Mouse (Mus musculus) mesoderm, embryonic 11.5 days (tissue): ENCODE measurements at regions not wholly inside any gene's neighbourhood (a gene's known extent, or its start where the extent isn't known, plus 50 kb on each side); places are given as distances from the start of the nearest gene placed in this dataset.

Experiments used
- DNase-seq: peaks from one replicate; pipeline ENCODE4 v3.0.0-alpha.2; 2012; ENCODE audit warnings: low read depth, low spot score

- DNase-seq = no peak
These were observed 58.6 kb downstream of the Tspan17 start for GRCm38 (mm10) chr13:54847764-54848183.

GRCm38 (mm10) chr13:54851131-54851530 is 62.0 kb downstream of the Tspan17 start:
- no peak for DNase-seq

DNA sequence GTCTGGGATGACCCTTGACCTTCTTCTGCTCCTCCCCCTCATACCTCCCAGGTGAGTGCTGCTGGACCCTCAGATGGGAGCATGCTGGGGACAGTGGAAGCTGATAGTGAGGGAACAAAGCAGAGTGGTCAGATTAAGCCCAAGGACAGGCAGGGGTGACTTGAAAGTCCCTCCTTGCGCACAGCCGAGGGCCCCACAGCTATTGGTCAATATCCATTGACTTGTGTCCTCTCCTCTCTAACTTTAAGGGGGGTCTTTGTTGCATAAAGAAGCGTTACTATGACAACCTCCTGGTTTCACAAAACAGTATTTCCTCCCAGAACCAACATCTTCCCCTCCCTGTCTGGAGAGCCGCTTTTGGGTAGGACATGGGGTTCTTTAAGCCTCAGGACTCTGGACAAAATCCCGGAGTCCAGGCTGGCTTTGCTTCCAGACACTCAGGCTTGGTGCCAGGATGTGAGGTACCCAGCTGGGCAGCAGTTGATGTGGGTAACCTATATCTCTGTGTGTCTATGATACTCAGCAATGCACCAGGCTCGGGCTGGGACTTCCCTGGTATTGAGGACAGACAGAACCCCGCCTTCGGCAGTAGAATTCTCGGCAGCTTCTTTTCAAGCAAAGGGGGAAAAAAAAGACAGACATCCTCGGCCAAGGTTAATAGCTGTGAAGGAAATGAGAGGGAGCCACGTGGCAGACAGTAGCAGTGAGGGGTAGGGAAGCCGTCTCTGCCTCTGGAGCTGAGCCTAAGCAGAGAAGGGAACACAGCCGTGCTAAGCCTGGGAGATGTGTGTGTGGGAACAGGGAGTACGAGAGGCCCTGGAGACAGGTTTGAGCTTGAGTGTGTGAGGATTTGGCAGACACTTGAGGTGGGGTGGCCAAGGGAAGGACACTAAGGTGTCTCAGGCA is 66.4 kb downstream of the Tspan17 start:
- DNase-seq = no peak

DNA sequence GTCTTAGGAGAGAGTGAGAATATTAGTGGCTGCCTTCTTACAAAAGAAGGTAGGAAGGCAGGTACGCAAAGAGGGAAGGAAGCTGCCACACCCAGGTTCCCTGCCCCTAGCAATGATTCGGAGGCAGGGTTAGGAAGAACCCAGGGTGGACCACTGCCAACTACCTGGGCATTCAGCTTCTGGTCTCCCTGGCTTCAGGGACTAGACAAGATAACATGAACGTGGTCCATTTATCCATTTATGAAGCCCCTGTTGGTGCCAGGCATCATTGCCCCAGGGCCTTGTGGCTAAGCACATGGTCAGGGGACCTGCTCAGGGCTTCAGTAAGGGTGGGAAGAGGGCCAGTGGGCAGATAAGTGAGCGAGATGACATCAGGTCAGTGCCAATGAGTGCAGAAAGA is 73.8 kb downstream of the Tspan17 start:
- no peak for DNase-seq

GRCm38 (mm10) chr13:54864048-54864447 is 74.9 kb downstream of the Tspan17 start:
- no peak for DNase-seq

GRCm38 (mm10) chr13:54872004-54872403 is 77.2 kb upstream of the Unc5a start:
- DNase-seq = no peak

DNA sequence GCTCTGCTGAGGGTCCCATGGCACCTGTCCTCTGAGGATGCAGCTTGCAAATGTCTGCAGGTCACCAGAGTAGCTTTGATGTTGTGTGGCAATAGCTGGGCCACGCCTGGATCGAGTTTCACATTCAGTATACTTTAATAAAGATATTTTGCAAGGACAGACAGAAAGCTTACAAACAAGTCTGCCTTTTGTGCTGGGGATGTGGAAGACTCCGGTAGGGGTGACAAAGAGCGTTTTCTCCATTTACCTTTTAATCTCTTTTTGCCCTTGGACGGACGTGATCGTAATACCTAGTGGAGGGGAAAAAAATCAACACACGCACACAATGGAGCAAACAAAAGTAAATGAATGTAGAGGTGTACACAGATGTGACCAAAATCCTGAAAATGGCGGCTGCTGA is 75.3 kb upstream of the Unc5a start:
- DNase-seq = no peak

DNA sequence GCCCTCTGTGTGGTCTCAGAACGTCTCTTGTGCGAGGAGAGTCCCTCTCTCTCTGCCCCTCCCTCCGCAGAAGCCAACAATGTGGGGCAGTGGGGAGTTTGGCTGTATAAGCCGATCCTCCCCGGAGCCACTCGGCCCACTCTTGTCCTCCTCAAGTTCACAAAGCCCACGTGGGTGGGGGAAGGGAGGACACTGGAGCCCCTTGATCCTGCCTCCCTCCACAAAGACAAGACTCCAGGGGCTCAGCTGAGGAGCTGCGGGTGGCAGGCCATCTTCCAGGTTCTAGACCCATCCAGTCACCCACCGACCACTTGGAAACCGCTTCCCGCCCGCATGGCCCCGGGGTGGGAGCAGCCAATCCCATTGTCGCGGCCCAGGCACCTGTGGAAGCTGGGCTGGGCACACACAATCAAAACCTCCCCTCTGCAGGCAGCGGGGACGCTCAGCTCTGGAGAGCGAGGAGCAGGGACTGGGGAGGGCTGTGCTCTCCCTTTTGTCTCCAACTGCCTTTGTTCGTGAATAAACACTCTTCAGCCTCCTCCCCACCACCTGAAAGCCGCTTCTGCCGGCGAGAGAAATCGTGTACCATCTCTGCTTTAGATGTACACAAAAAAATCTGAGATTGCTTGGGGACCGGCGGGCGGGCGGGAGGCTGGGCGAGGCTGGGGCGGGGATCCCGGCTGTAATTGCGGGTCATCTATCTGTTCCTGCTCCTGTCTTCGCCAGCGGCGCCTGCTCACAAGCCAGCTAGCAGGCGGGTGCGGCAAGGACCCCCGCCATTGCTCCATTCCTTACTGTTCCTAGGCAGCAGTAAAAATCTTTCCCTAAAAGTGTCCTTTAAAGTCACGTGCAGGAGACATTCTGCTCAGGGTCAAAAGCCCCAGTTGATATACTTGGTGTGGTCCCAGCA is 74.7 kb upstream of the Unc5a start:
- DNase-seq = peak; percentile 34

DNA sequence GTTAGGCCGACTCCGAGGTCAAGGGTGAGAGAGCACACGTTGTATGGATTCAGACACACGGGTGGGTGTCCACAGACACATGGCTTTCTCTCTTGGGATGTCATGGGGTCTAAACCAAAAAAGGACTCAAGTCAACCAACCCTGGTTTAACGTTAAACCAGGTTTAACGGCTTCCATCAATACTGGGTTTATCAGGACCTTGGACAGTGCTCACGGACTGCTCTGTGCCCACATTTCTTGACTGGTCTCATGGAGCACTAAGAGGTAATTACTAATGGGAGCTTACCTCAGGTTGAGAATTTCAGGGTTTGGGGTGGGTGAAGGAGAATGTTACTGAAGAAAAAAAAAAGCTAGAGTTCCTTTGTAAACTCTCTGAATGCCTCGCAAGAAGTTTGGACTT is 72.7 kb upstream of the Unc5a start:
- DNase-seq = peak; percentile 76

DNA sequence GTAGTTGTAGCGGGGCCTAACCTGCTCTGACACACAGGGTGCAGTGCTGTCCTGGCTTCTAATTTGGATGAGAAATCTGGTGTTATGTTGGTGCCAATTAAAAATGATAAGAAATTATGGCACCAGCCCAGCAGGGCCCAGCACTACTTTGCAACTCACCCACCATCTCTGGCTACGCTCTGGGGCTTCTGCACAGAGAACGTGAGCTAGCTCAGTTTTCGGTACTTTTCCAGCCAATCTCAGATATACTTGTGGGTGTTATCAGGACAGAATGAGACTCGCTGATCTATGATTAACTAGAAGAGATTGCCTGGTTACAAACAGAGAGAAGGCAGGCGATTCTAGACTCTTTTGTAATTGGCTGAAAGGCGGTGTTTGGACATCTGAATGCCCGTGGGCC is 71.6 kb upstream of the Unc5a start:
- DNase-seq = no peak

DNA sequence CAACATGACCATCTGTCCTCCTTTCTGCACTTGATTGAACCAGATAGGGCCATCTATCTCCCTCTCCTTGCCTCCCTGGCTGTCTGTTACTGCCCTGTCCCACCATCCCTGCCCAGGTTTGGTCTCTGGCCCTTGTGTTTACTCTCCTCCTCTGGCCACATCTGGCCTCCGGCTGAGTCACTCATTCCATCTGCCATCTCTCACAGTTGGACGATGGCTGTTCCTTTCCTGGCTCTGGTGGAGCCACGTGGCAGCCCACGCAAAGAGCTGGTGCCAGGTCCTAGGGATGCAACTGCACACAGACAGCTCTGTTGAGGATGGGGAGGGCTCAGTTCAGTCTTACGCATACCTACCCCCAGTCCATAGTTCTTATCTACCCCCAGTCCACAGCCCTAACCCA is 69.9 kb upstream of the Unc5a start:
- no peak for DNase-seq

GRCm38 (mm10) chr13:54880204-54880603 is 69.0 kb upstream of the Unc5a start:
- no peak for DNase-seq

DNA sequence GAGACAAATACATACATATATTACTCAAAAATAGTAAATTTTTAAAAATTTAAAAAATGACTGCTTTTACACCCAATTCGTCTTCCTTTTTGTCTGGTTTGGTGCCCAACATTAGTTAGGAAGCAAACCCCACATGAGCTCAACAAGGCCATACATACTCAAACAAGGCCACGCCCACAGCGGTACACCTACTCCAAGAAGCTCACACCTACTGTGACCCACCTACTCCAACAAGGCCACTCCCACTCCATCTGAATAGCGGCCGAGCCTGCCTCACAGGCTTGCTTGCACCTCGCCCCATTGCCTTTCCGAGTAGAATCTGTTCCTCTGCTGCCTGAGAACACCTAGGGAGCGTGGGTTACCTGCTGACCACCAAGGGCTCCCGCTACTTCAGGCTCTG is 66.4 kb upstream of the Unc5a start:
- no peak for DNase-seq

DNA sequence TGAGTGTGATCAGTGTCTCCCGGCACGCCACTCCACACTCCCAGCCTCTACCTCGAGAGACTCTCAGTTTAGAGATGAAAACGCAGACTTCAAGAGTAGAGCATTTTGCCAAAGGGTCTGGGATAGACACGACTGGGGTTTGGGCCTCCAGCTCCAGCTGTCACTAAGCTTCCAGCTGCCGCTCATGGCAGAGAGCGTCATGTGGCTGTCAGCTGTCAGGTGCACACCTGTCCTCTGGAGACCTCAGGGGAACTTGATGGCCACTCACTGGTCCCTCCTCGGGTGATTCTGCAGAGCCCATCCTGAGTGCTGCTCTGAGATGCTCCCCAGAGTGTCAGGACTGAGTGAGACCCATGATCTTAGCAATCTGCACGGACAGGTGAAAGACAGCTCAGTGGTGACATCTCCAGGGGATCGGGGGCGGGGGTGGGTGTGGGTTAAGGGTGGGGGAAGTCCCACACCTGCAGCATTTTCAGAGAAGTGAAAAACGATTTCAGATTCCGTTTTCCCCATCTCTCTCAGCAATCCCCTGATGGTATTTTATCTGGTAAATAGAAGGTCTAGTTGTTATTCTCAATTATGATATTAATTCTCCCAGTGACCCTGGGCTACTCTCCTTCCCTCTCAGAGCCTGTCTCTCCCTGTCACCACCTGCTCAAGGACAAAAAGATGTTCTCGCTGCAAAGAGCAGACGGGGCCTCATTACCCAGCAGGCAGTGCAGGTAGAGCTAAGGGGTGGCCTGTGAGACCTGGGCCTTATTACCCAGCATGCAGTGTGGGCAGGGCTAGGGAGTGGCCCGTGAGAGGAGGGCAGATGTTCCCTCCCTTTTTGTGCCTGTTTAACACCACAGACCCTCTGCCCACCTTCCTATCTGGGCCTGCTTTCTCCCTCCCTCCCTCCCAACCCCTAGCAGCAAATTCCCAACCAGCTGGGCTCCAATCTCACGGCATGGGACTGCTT is 65.2 kb upstream of the Unc5a start:
- no peak for DNase-seq

DNA sequence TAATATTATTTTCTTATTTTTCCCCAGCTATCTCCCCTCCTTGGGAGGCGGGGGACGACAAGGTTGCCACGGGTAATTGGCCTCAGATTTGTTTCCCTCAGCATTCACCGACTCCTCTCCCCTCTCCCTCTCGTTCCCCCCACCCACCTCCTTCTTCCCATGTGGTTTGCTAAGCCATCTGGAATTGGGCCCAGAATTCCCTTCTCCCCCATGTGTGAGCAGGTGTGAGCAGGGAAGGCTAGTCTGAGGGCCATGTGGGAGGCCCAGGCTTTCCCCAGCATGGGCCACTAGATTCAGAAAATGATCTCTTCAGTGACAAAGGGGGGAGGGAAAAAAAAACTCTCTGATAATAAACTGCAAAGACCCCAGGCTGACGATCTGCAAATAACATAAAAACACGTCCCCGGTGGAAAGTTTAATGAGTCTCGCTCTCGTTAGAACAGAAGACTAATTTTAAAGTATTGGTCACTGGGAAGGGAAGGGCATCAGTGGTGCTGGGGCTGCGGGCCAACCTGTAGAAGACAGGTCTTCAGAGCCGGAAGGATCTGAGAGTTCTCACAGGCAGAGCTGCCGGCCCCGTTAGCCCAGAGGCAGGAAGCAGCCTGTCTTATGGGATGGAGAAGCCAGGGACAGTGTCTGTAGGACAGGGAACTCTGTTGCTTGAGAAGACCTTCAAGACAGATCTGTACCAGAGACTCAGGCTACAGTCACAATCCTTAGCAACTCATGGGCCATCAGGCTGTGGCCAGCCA is 64.3 kb upstream of the Unc5a start:
- no peak for DNase-seq

GRCm38 (mm10) chr13:54887366-54887921 is 61.8 kb upstream of the Unc5a start:
- no peak for DNase-seq

- DNase-seq = no peak
These were observed 61.2 kb upstream of the Unc5a start for GRCm38 (mm10) chr13:54888021-54888420.

DNA sequence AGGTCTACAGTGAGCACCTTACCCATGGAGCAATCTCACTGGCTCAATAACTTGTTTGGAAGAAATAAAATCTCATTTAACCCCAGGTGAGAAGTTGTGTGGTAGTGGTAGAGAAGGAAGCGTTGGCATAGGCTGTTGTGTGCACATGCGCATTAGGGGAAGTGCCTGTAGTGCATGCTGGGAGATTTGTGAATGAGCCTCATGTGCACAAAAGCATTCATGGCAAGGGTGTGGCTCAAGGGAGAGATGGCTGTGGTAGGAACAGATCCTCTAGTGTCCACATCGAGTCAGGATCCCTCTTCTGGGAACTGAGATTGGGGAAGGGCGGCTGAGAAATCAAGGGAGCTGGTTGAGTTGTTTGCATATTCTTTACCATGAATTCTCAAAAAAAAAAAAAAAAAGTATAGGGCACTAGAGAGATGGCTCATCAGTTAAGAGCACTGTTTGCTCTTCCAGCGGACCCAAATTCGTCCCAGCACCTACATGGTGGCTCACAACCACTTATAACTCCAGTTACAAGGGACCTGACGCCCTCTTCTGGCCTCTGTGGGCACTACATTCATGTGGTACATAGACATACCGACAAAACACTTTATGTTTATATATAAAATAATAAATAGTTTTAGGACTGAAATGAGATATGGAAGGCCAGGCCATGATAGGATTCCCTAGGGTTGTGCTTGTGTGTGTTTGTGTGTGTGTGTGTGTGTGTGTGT is 59.4 kb upstream of the Unc5a start:
- DNase-seq = no peak

DNA sequence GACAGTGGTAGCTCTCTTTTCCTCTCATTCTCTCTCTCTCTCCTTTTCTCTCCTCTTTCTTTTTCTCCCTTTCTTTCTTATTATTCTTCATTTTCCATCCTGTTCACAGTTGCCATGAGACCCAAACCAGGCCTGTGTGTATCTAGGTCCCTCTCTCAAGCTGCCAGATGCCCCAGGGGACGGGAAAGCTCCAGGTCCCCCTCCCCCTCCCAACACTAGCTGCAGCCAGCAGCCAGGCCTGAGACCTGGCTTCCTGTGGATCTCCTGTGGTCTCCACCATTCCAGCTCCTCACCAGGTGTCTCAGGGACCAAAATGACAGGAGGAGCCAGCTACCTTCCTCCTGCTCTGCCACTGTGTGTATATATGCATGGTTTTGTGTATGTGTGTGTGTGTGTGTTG is 56.6 kb upstream of the Unc5a start:
- no peak for DNase-seq

DNA sequence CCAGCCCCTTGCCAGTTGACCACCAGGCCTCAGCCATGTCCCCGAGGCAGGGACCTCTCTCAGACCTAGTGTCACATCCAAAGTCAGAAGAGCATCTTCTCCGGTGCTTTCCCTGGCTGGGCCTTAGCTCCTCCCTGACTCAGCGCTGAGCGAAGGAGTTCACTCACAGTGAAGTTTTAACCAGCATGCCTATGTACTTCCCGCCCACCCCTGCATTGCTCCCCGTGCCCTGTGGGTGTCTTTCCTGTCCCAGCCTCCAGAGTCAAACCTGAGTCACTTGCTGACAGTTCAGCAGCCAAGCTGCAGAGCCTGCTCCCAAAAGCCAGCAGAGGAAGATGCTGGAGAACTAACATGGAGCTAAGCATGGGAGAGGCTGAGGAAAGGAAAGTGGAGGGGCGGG is 55.6 kb upstream of the Unc5a start:
- DNase-seq = no peak
